Mouse (Mus musculus) MEL (cell line): ENCODE measurements around the gene Add2. TPM values are rescaled to one million over a fixed set of nuclear protein-coding genes. Genes with fewer than 3 reads are reported as not detected.

Experiments used
- DNase-seq: peaks from one replicate; pipeline ENCODE4 v3.0.0; 2011; ENCODE audit warnings: low read depth, low spot score
- H3K27ac ChIP-seq: 2 replicates; pipeline ENCODE4 v1.5.1; 2012; ENCODE audit warnings: low read depth, mild to moderate bottlenecking, control low read depth, low read length, moderate library complexity; ENCODE audit not compliant: control insufficient read depth
- H3K27me3 ChIP-seq, 2 experiments: fragments of 150-350 bp in 1 of 2; sonication (generic) in 1 of 2; 2 replicates each; pipeline ENCODE4 v1.6.1; 2012; ENCODE audit warnings: low read length in 2 of 2, mild to moderate bottlenecking in 2 of 2, improper control_type of control experiment in 1 of 2, moderate library complexity in 1 of 2; ENCODE audit not compliant: insufficient read depth in 2 of 2, control insufficient read depth in 1 of 2
- H3K36me3 ChIP-seq, 2 experiments: 2 replicates each; pipeline ENCODE4 v1.6.1; 2012 to 2014; ENCODE audit warnings: low read length in 2 of 2, improper control_type of control experiment in 1 of 2, inconsistent platforms in 1 of 2, mild to moderate bottlenecking in 1 of 2; ENCODE audit not compliant: insufficient read depth in 2 of 2, control insufficient read depth in 1 of 2
- H3K4me1 ChIP-seq, 2 experiments: fragments of 150-350 bp in 1 of 2; sonication (generic) in 1 of 2; 2 replicates each; pipeline ENCODE4 v1.6.1; 2012; ENCODE audit warnings: low read length in 2 of 2, improper control_type of control experiment in 1 of 2, mild to moderate bottlenecking in 1 of 2; ENCODE audit not compliant: insufficient read depth in 2 of 2, control insufficient read depth in 1 of 2
- H3K4me3 ChIP-seq, 2 experiments: fragments of 150-350 bp in 1 of 2; sonication (generic) in 1 of 2; 2 replicates each; pipeline ENCODE4 v1.5.1; 2012; ENCODE audit warnings: low read depth in 2 of 2, low read length in 2 of 2, mild to moderate bottlenecking in 2 of 2, moderate library complexity in 2 of 2, control low read depth in 1 of 2, improper control_type of control experiment in 1 of 2; ENCODE audit not compliant: control insufficient read depth in 1 of 2, insufficient read depth in 1 of 2
- H3K79me2 ChIP-seq: 2 replicates; pipeline ENCODE4 v1.6.1; 2012; ENCODE audit warnings: mild to moderate bottlenecking, low read length, moderate library complexity; ENCODE audit not compliant: control insufficient read depth, poor library complexity, insufficient read depth
- H3K9ac ChIP-seq: 2 replicates; pipeline ENCODE4 v1.6.1; 2012; ENCODE audit warnings: low read depth, mild to moderate bottlenecking, control low read depth, low read length, moderate library complexity; ENCODE audit not compliant: control insufficient read depth, poor library complexity, severe bottlenecking
- H3K9me3 ChIP-seq: fragments of 150-350 bp; sonication (generic); replicated peaks from 2 replicates; pipeline ENCODE4 v1.6.1; 2012; ENCODE audit warnings: mild to moderate bottlenecking, low read length, improper control_type of control experiment, moderate library complexity; ENCODE audit not compliant: insufficient read depth
- CHD1 ChIP-seq: IDR thresholded peaks from 2 replicates; pipeline ENCODE4 v1.6.1; 2012; ENCODE audit warnings: low read depth, mild to moderate bottlenecking, inconsistent platforms, low read length, improper control_type of control experiment
- CTCF ChIP-seq, 3 experiments: IDR thresholded peaks in 2 of 3; conservative IDR thresholded peaks in 1 of 3; 2 replicates each; pipeline ENCODE4 v1.5.1; 2011 to 2012; ENCODE audit warnings: low read length in 3 of 3, low read depth in 2 of 3, mild to moderate bottlenecking in 2 of 3, improper control_type of control experiment in 1 of 3, inconsistent platforms in 1 of 3, mixed read lengths in 1 of 3, moderate library complexity in 1 of 3; ENCODE audit not compliant: control insufficient read depth in 1 of 3, insufficient read depth in 1 of 3, poor library complexity in 1 of 3, severe bottlenecking in 1 of 3
- E2F4 ChIP-seq: IDR thresholded peaks from 2 replicates; pipeline ENCODE4 v1.6.1; 2011; ENCODE audit warnings: low read depth, low read length, improper control_type of control experiment, borderline replicate concordance
- EP300 ChIP-seq, 2 experiments: IDR thresholded peaks; 2 replicates each; pipeline ENCODE4 v1.6.1; 2011; ENCODE audit warnings: improper control_type of control experiment in 2 of 2, low read length in 2 of 2, low read depth in 1 of 2, mild to moderate bottlenecking in 1 of 2
- GABPA ChIP-seq: IDR thresholded peaks from 2 replicates; pipeline ENCODE4 v1.6.1; 2012; ENCODE audit warnings: low read depth, mild to moderate bottlenecking, inconsistent platforms, low read length, improper control_type of control experiment, moderate library complexity
- GATA1 ChIP-seq: IDR thresholded peaks from 2 replicates; pipeline ENCODE4 v1.6.1; 2011; ENCODE audit warnings: low read depth, low read length, improper control_type of control experiment
- JUND ChIP-seq: IDR thresholded peaks from 2 replicates; pipeline ENCODE4 v1.6.1; 2011; ENCODE audit warnings: low read depth, mild to moderate bottlenecking, improper control_type of control experiment, low read length
- KAT2A ChIP-seq: conservative IDR thresholded peaks from 2 replicates; pipeline ENCODE4 v1.6.1; 2012; ENCODE audit warnings: low read depth, low read length, improper control_type of control experiment, inconsistent platforms
- MAFK ChIP-seq: IDR thresholded peaks from 2 replicates; pipeline ENCODE4 v1.6.1; 2011; ENCODE audit warnings: low read depth, mild to moderate bottlenecking, low read length, improper control_type of control experiment, borderline replicate concordance
- MAX ChIP-seq: IDR thresholded peaks from 2 replicates; pipeline ENCODE4 v1.6.1; 2011; ENCODE audit warnings: low read length, improper control_type of control experiment
- MXI1 ChIP-seq: IDR thresholded peaks from 2 replicates; pipeline ENCODE4 v1.6.1; 2011; ENCODE audit warnings: mild to moderate bottlenecking, low read depth, low read length, improper control_type of control experiment
- MYC ChIP-seq: IDR thresholded peaks from 2 replicates; pipeline ENCODE4 v1.6.1; 2011; ENCODE audit warnings: low read depth, mild to moderate bottlenecking, low read length, improper control_type of control experiment, moderate library complexity
- NELFE ChIP-seq: IDR thresholded peaks from 2 replicates; pipeline ENCODE4 v1.6.1; 2011; ENCODE audit warnings: low read depth, low read length, improper control_type of control experiment
- NRF1 ChIP-seq: IDR thresholded peaks from 2 replicates; pipeline ENCODE4 v1.6.1; 2014; ENCODE audit warnings: low read depth, mild to moderate bottlenecking, inconsistent platforms, low read length, improper control_type of control experiment, moderate library complexity; ENCODE audit not compliant: poor library complexity, insufficient read depth, severe bottlenecking
- POLR2A ChIP-seq, 2 experiments: IDR thresholded peaks; 2 replicates each; pipeline ENCODE4 v1.6.1; 2011 to 2012; ENCODE audit warnings: low read length in 2 of 2, mild to moderate bottlenecking in 2 of 2, control low read depth in 1 of 2, improper control_type of control experiment in 1 of 2, low read depth in 1 of 2, moderate library complexity in 1 of 2; ENCODE audit not compliant: control insufficient read depth in 1 of 2, insufficient read depth in 1 of 2, poor library complexity in 1 of 2
- POLR2AphosphoS2 ChIP-seq: IDR thresholded peaks from 2 replicates; pipeline ENCODE4 v1.6.1; 2011; ENCODE audit warnings: low read length, improper control_type of control experiment
- RAD21 ChIP-seq: IDR thresholded peaks from 2 replicates; pipeline ENCODE4 v1.6.1; 2011; ENCODE audit warnings: mild to moderate bottlenecking, low read depth, low read length, improper control_type of control experiment
- SIN3A ChIP-seq: IDR thresholded peaks from 2 replicates; pipeline ENCODE4 v1.6.1; 2012; ENCODE audit warnings: low read length, improper control_type of control experiment, inconsistent platforms
- SMC3 ChIP-seq: IDR thresholded peaks from 2 replicates; pipeline ENCODE4 v1.6.1; 2011; ENCODE audit warnings: low read depth, low read length, improper control_type of control experiment
- TAL1 ChIP-seq: IDR thresholded peaks from 2 replicates; pipeline ENCODE4 v1.6.1; 2012; ENCODE audit warnings: mild to moderate bottlenecking, inconsistent platforms, low read length, moderate library complexity, mixed read lengths
- TBP ChIP-seq: IDR thresholded peaks from 2 replicates; pipeline ENCODE4 v1.8.0; 2011; ENCODE audit warnings: low read depth, low read length, improper control_type of control experiment
- USF2 ChIP-seq, 2 experiments: IDR thresholded peaks; 2 replicates each; pipeline ENCODE4 v1.6.1; 2011 to 2012; ENCODE audit warnings: improper control_type of control experiment in 2 of 2, low read length in 2 of 2, borderline replicate concordance in 1 of 2, inconsistent platforms in 1 of 2, low read depth in 1 of 2, mild to moderate bottlenecking in 1 of 2; ENCODE audit not compliant: insufficient read depth in 1 of 2
- polyA plus RNA-seq, 2 experiments: library from polyadenylated mRNA; stranded (reverse) in 1 of 2; unstranded in 1 of 2; fragments of >175 nt in 1 of 2; fragments of >200 nt in 1 of 2; gene quantifications; 2 replicates each; pipeline versions ENCODE4 v1.2.1 to v1.2.4; 2012; ENCODE audit warnings: low replicate concordance in 2 of 2, low read depth in 1 of 2; ENCODE audit not compliant: insufficient read length in 2 of 2, insufficient read depth in 1 of 2, missing spikeins in 1 of 2
- total RNA-seq: library from RNA; depleted of rRNA; stranded (reverse); fragments of 300-350 nt; gene quantifications from 2 replicates; pipeline ENCODE4 v1.2.3, GENCODE M21; 2012

Gene Add2
- total and polyA plus RNA-seq, 3 experiments = 85.0 to 191 (median 129) TPM

GRCm38 (mm10) chr6:86015871-86016270 is 12.6 kb upstream of the Add2 start, which contains the start of gene Figla:
Figla (plus strand) TSS chr6:86016171.
- H3K9me3 ChIP-seq = no peaks in the 10 kb centered on the region
- H3K27ac ChIP-seq = no peak within 1 kb of the TSS
- no peak for DNase-seq
- TF ChIP-seq MAX = no peak
- no peak for TF ChIP-seq CTCF (IDR thresholded peaks at IDR 0.05 in 2 of 3, conservative IDR thresholded peaks at IDR 0.05 in 1 of 3; ENCODE audit: control insufficient read depth in 1 of 3, insufficient read depth in 1 of 3, low read depth in 2 of 3, low read length in 3 of 3, poor library complexity in 1 of 3, severe bottlenecking in 1 of 3)
- TF ChIP-seq SIN3A = no peak
- TF ChIP-seq JUND = no peak
- no peak for TF ChIP-seq MYC
- TF ChIP-seq MXI1 = no peak
- no peak for TF ChIP-seq NRF1
- TF ChIP-seq GATA1 = no peak
- no peak for TF ChIP-seq CHD1
- TF ChIP-seq KAT2A = no peak
- TF ChIP-seq SMC3 = no peak
- TF ChIP-seq POLR2A (IDR thresholded peaks at IDR 0.05; ENCODE audit: control insufficient read depth in 1 of 2, insufficient read depth in 1 of 2, low read depth in 1 of 2, low read length in 2 of 2, poor library complexity in 1 of 2) = no peak
- TF ChIP-seq RAD21 = no peak
- TF ChIP-seq E2F4 = no peak
- no peak for TF ChIP-seq USF2 (IDR thresholded peaks at IDR 0.05; ENCODE audit: borderline replicate concordance in 1 of 2, insufficient read depth in 1 of 2, low read depth in 1 of 2, low read length in 2 of 2)
- no peak for TF ChIP-seq GABPA
- no peak for TF ChIP-seq TAL1
- no peak for TF ChIP-seq MAFK
- TF ChIP-seq EP300 (IDR thresholded peaks at IDR 0.05; ENCODE audit: low read depth in 1 of 2, low read length in 2 of 2) = no peak
- TF ChIP-seq TBP = no peak
- TF ChIP-seq, all 39 proteins: peak for 0
- no peaks in the 10 kb centered on the region for H3K36me3 ChIP-seq
- H3K79me2 ChIP-seq = no peaks in the 10 kb centered on the region
- H3K27me3 ChIP-seq = peaks cover 0 to 6% of the 10 kb centered on the region in 2 experiments; a peak in 3 of 4 replicates
- H3K4me3 ChIP-seq = no peak within 1 kb of the TSS
- no peaks in the 10 kb centered on the region for H3K4me1 ChIP-seq
- H3K9ac ChIP-seq = no peak within 1 kb of the TSS

GRCm38 (mm10) chr6:86016793-86017350 is 11.6 kb upstream of the Add2 start:
- no peak for TF ChIP-seq MYC
- no peak for TF ChIP-seq TAL1
- no peak for TF ChIP-seq POLR2AphosphoS2
- TF ChIP-seq NELFE = no peak
- no peak overlapping the region for H3K4me3 ChIP-seq
- no peaks in the 10 kb centered on the region for H3K36me3 ChIP-seq
- H3K4me1 ChIP-seq = no peaks in the 10 kb centered on the region
- no peak overlapping the region for H3K9ac ChIP-seq
- no peak for DNase-seq
- H3K9me3 ChIP-seq = no peaks in the 10 kb centered on the region
- no peak overlapping the region for H3K27ac ChIP-seq
- no peaks in the 10 kb centered on the region for H3K79me2 ChIP-seq
- peaks cover 0 to 6% of the 10 kb centered on the region in 2 experiments; a peak in 3 of 4 replicates for H3K27me3 ChIP-seq
